Mouse (Mus musculus): ENCODE results near the gene Msi2. TPM values are rescaled to one million over a fixed set of nuclear protein-coding genes. Genes with fewer than 3 reads are reported as not detected.

The Msi2 gene
- total RNA-seq, 2 experiments from 2014 or later = 181 to 262 TPM

- no peak for DNase-seq
Measured at GRCm38 (mm10) chr11:88447350-88447749, 271.0 kb downstream of the Msi2 start.

GRCm38 (mm10) chr11:88443905-88444304, 274.4 kb downstream of the Msi2 start:
- no peak for DNase-seq

- DNase-seq = no peak
Measured at GRCm38 (mm10) chr11:88443291-88443690, 275.0 kb downstream of the Msi2 start.

- no peak for DNase-seq
Measured at GRCm38 (mm10) chr11:88441871-88442740, 276.2 kb downstream of the Msi2 start.

DNA sequence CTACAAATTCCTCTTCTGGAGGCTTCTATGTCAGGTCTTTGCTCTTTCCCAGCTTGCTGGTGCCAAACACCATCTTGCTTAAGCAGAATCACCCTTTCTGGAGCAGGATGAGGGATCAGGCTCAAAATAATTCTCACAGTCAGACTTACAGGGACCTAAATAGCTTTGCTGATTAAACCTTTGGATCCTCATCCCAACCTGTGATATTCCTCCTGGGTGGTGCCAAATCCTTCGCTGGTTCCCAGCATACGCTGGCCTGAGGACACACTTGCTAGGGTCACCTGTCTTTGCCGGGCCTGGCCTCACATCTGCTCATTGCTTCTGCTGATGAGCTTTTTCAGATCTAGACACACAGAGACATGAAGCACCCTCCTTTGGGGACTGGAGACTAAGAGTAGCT, 279.7 kb downstream of the Msi2 start:
- no peak for DNase-seq

- no peak for DNase-seq
Measured at GRCm38 (mm10) chr11:88436596-88436995, 281.7 kb downstream of the Msi2 start.

GRCm38 (mm10) chr11:88435543-88435942, 282.8 kb downstream of the Msi2 start:
- DNase-seq = no peak

- no peak for DNase-seq
Measured at GRCm38 (mm10) chr11:88431363-88432269, 286.7 kb downstream of the Msi2 start.

DNA sequence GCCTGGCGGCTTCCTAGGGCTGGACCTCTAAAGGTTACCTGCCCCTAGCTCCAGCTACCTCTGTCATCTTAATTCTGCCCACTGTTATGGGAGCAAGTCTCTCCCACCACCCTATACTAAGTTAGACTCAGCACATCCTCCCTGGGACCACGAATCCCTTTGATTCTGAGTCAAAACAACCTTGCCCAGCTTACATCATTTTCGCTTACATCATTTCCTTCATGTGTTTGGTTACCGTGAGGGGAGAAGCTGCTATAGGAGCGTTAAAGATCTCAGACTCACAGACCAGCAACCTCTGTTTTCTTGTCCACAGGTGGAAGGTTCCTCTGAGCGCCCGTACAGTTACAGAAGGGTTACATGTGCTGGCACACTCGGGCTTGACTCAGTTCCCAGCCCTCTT, 288.0 kb downstream of the Msi2 start:
- DNase-seq = no peak

DNA sequence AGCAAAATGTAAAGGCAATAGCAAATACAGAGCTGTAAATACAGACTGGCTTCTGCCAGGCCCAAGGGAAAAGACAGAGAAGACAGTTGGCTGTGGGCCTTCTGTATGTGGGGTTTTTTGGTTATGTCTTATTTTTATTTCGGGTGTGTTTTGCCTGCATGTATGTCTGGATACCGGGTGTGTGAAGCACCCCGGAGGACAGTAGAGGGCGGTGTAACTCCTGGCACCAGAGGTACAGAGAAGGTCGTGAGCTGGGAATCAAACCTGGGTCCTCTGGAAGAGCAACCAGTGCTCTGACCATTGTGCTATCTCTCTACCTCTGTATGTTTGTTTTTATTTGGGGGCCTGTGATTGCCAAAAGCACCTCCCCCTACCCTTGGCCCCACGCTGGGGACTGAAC, 288.6 kb downstream of the Msi2 start:
- DNase-seq = no peak

GRCm38 (mm10) chr11:88425631-88426101, 292.6 kb downstream of the Msi2 start:
- DNase-seq = no peak

DNA sequence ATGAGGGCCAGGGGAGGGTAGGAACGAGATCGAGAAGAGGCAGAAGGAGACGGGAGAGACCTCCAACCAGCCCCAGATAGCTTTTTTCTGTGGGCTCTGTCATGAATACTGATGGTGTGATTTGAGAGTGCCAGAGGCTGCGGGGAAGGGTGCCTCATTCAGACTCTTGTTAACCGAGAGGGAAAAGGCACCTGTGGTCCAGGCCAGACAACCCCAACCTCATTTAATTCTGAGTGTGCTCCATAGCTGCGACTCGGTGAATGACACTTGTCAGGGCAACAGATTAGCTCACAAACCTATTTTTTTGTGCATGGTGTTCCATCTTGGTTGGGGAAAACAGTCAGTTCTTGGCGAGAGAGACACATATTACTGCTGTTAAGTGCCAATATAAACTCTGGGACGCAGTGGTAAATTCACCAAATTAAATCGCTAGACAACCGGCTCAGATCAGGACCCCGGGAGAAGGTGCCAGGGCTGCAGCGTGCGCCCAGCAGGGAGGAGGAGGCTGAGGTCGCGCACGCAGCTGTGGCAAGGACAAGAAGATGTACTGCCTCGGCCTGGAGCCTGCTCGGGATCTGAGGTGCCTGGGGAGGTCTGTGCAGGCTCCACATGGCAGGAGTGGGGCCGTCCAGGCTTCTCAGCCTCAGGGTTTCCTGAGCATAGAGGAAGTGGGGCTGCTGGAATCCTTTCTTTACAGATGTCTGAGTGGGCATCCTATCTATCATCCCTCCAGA, 294.1 kb downstream of the Msi2 start:
- DNase-seq = no peak

GRCm38 (mm10) chr11:88421057-88421578, 297.2 kb downstream of the Msi2 start:
- DNase-seq = no peak

DNA sequence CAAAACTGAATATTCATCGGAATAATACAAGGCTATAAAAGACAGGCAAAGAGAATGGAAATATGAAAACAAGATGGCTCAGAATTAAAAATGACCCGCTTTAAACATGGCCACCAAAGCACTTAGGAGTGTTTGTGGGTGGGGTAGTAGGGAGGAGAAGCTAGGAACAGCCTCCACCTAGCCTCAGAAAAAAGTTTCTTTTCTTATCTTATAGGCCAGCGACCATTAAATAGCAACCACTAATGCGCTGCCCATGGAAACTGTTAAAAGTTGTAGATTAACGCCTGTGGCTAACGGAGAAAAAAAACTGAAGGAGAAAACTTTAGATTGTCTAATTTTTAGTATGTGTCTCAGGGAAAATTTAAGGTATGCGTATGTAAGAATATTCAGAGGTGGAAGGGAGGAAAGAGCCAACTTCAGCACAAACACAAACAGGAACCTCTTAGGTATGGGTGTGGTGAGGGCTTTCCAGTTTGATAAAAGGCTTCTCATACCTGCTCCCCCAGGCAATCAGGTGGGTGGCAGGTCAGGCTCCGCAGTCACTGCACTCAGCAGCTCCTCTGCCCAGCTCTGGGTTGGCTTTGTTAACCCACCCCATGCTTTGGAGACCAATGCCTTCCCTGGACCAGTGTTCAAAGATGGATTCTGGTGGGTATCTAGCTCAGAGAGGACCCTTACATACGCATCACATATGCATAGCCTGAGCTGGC, 298.5 kb downstream of the Msi2 start:
- DNase-seq = no peak

- DNase-seq = no peak
Measured at GRCm38 (mm10) chr11:88419064-88419463, 299.2 kb downstream of the Msi2 start.

DNA sequence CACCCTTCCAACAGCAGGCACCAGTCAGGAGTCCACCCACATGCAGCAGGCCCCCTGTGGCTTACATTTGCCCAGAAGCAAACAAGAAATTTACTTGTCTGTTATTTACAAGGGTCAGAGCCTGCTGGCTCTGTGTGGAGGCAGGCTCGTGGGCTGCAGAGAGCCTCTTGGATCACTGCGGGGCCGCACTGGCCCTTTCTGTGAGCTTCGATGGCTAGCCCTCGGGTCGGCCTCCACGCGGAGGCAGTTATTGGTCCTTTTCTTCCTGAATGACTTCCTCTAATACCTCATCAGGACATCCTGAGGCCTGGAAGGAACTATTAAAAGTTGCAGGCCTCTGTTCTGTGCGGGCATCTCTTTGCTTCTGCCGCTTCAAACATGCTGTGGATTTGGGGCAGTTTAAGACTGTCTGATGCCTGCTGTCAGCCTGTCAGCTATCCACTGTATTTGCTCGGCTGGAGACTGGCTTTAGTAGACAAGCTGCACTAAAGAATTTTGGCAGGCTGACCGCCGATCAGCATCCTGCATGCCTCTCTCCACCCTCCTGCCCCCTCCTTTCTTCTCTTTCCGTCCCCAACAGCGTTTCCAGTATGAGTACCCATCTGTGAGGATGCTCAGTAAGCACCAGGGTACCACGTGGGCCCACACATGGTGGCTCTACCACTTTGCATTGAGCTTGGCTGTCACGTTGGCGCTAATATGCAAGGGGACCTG, 304.0 kb downstream of the Msi2 start:
- DNase-seq = no peak

- peak; percentile 68 to 80 for DNase-seq
Measured at GRCm38 (mm10) chr11:88412423-88413094, 305.8 kb downstream of the Msi2 start.

DNA sequence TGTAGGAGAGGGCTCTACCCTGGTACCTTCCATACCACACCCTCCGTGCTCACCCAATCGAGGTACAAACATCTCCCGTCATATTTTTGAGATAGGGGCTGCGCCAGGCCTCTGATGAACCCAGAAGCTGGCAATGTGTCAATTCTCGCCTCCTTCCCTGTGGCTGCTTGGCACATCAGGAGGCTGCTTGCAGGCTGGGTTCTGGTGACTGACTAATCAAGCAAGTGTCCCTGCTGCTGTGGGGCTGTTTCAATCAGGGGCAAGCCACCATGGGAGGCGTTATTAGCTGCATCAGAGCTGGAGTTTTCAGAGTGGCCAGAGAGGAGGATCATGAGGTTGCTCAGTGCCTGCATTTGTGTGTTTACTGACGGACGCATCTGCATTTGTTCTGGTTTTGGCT, 310.0 kb downstream of the Msi2 start:
- DNase-seq = no peak

GRCm38 (mm10) chr11:88406408-88406915, 311.9 kb downstream of the Msi2 start:
- no peak for DNase-seq
